In genomic region chr12:91161015-91161730, GRCm38 (mm10) we compare ENCODE assay signal across 22 mouse cellular contexts.
DNase-seq lines count a peak whose midpoint lies in the region; ATAC-seq lines count a peak whose summit lies in the region.
"Had no signal": no experiment of that assay in that cellular context is flagged by ENCODE, and none has a peak within 500 bp of the region (broad histone marks: within the 10 kb centered on the region; RNA-seq: fewer than 3 reads in every experiment).

No protein-coding gene starts in this region.

- 57% methylated on average over 6 of the region's 6 CpGs for WGBS in large intestine, adult 2 months

- ATAC-seq in granulocyte monocyte progenitor cell, adult 5-6 weeks (replicated peaks; ENCODE audit: poor library complexity, severe bottlenecking), result peak; percentile 86
- ATAC-seq: CD4-positive, CD25-positive, alpha-beta regulatory T cell, adult 4 months; forebrain, embryonic 15.5 days; hindbrain, embryonic 16.5 days; inflammation-experienced regulatory T-cells, adult 6 months had no signal

- DNase-seq in A20 (ENCODE audit: low read depth, low spot score), result peak; percentile 43
- DNase-seq in MEL-GATA-1-ER (ENCODE audit: extremely low read depth, low read depth), result peak; percentile 8
- peak; percentile 25 for DNase-seq in large intestine, adult 2 months (ENCODE audit: low read depth, low spot score)
- no peak for DNase-seq in spleen, adult 18-20 months
- no peak for DNase-seq in adrenal gland, postnatal 10 days
- no peak for DNase-seq in cerebellum, postnatal 25 days
- DNase-seq in gastrocnemius, adult 8-10 months (ENCODE audit: low spot score in 2 of 2), result no peak
- DNase-seq: adrenal gland, adult 2 months; adrenal gland, postnatal 36 days; B cell, adult 2 months; cerebellum, adult 18-20 months; cerebellum, adult 9-11 months; embryo, embryonic 11 days; gastrocnemius, postnatal 10 days; heart, postnatal 10 days; heart, postnatal 4 days; kidney, adult 2 months had no signal

Comparison
In these comparisons a context has a peak if more than half of its experiments do, and no peak if none do; other contexts are left out.
1. DNase-seq: peak in A20 (single experiment), MEL-GATA-1-ER (single experiment) and large intestine, adult 2 months (single experiment); none in spleen, adult 18-20 months (0 of 2), adrenal gland, postnatal 10 days (single experiment), cerebellum, postnatal 25 days (0 of 2) and gastrocnemius, adult 8-10 months (0 of 2).